Mouse (Mus musculus): Measurements from ENCODE around the gene Klf13. TPM values are rescaled to one million over a fixed set of nuclear protein-coding genes. Genes with fewer than 3 reads are reported as not detected.

Gene Klf13
- polyA plus RNA-seq (2012; rRNA removed): 4.8 and 6.9 TPM in 2 replicates

GRCm38 (mm10) chr7:63938914-63939396 lies at the start of gene Klf13:
Klf13 (minus strand) TSS chr7:63938915.

DNA sequence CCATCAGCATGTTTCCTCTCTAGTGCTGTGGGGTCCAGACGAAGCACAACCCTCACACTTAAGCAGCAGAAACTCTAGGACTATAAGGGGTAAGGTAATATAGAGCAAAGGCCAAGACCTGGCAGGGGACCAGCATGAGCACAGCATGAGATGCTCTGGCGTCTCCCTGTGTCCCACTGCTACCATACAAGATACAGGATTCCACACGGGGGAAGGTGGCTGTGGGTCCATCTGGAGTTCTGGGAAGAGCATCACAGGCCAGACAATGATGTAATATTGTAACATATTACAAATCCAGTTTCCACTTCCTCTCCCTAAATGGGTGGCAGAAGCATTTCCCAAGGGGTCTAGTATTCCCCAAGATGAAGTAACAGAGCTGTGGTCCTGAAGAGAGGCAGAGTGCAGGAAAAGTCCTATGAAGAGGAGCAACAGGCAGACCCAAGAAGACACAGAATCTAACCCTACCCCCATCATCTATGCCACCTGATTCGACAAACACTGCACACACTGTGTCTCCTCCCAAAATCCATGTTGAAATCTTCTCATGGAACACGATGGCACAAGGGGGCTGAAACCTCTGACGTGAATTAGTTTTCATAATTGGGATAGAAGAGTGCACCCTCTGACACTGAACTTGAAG lies 22.3 kb downstream of the Klf13 start, which contains the start of gene E030018B13Rik:
Gene E030018B13Rik, plus strand, starts transcription at position 590 of the 640 bp plus-strand sequence.

Other genes with a start within 250 kb of the Klf13 start
- gene E030018B13Rik, start 22.1 kb downstream of the Klf13 start, polyA plus RNA-seq (2012; rRNA removed): not detected in 2 replicates
- 0.12 and 0.14 TPM in 2 replicates for gene Trpm1, start 214.9 kb upstream of the Klf13 start, polyA plus RNA-seq (2012; rRNA removed)